Mouse (Mus musculus): ENCODE measurements at regions not wholly inside any gene's neighbourhood (a gene's known extent, or its start where the extent isn't known, plus 50 kb on each side); places are given as distances from the start of the nearest gene placed in this dataset.

DNA sequence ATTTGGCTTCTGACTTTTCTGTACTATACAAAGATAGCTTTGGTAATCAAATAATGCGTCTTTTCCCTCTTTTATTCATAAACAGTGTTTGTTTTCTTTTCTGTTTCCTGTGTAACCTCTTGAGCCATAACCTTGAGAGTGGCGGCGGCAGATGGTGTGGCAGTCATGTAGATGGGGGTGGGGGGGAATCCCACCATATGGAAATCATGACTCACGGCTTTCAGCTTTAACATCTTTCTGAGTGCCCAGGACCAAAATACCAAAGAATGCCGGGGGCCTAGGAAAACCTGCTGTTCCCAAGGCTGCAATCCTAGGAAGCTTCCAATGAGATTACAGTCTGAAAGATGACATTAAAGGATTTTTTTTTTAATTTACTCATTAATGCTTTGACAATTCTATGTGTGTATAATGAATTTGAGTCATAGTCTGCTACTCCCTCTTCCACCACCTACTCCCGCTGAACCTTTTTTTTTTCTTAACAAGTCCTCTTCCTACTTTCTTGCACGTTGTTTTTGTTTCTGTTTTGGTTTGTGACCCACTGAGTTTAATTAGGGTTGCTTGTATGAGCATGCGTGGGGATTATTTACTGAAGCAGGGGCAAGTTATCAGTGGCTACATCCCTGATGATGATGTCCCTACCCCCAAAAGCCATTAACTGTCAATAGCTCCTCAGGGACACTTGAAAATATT lies 60.2 kb upstream of the Ap1s2 start:
- TF ChIP-seq CTCF (IDR thresholded peaks at IDR 0.05; ENCODE audit: low read depth, low read length) (no peak), POLR2A (IDR thresholded peaks at IDR 0.05; ENCODE audit: borderline replicate concordance, low read depth, low read length) (no peak)
